In the genomic region with DNA sequence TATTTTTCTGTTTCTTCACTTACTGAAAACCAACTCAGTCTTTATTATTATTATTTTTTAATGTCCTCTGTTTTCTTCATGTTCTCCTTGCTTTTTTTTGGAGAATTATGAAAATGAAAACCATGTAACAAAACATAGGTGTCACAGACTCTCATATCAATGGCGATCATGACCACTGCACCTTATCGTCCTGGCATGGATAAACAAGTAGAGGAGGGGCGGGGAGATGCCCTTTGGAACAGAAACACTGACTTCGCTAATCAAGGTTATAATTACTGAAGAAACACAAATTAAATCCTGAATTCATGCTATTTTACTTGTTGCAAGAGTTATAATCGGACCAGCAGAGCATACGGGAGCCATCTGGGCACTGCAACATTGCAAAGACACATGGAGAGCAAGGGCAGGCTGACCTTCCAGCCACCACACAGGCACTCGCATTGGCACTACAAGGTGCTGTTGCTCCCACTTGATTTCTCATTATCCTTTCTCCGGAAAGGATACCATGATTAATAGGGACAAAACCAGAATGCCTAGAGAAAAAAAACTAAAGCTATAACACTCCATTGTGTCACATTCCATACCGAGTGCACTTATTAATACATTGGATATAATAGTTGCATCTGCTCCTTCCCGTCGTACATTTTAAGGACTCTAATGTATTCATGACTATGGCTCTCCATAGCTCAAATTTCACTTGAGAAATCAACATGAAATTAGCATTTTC, we compare ENCODE assay signal across 13 mouse cellular contexts.
DNase-seq lines count a peak whose midpoint lies in the region; ATAC-seq lines count a peak whose summit lies in the region.
"Had no signal": no experiment of that assay in that cellular context is flagged by ENCODE, and none has a peak within 500 bp of the region (broad histone marks: within the 10 kb centered on the region; RNA-seq: fewer than 3 reads in every experiment).

No protein-coding gene starts in this region.

- no peak overlapping the region for H3K27ac ChIP-seq in forebrain, embryonic 11.5 days (ENCODE audit: low read depth, low read length)
- no peak overlapping the region for H3K27ac ChIP-seq in forebrain, embryonic 10.5 days
- no peak overlapping the region for H3K27ac ChIP-seq in forebrain, embryonic 12.5 days
- no peak overlapping the region for H3K27ac ChIP-seq in midbrain, embryonic 12.5 days (replicated peaks)
- H3K27ac ChIP-seq in kidney, embryonic 16.5 days (ENCODE audit: low read length), result no peak overlapping the region
- H3K27ac ChIP-seq: embryonic facial prominence, embryonic 12.5 days; limb, embryonic 15.5 days; lung, embryonic 15.5 days had no signal

- no peak overlapping the region for H3K9ac ChIP-seq in forebrain, embryonic 11.5 days (ENCODE audit: low read length)
- no peak overlapping the region for H3K9ac ChIP-seq in forebrain, embryonic 12.5 days
- H3K9ac ChIP-seq in midbrain, embryonic 12.5 days (replicated peaks), result no peak overlapping the region
- no peak overlapping the region for H3K9ac ChIP-seq in kidney, embryonic 16.5 days (replicated peaks; ENCODE audit: low read length)
- H3K9ac ChIP-seq: embryonic facial prominence, embryonic 12.5 days; limb, embryonic 15.5 days; lung, embryonic 15.5 days had no signal

- no peaks in the 10 kb centered on the region; the same call in 1 of the 2 replicates for H3K4me1 ChIP-seq in forebrain, embryonic 11.5 days (replicated peaks; ENCODE audit: control insufficient read depth, insufficient read depth, low read length)
- no peaks in the 10 kb centered on the region for H3K4me1 ChIP-seq in forebrain, embryonic 10.5 days
- H3K4me1 ChIP-seq in forebrain, embryonic 12.5 days, result peaks cover 9% of the 10 kb centered on the region
- 0 out of 2 replicates have a peak, but pooled peaks cover 4% of the 10 kb centered on the region for H3K4me1 ChIP-seq in midbrain, embryonic 12.5 days
- no peaks in the 10 kb centered on the region for H3K4me1 ChIP-seq in kidney, embryonic 16.5 days (ENCODE audit: insufficient read depth, low read length)
- H3K4me1 ChIP-seq: embryonic facial prominence, embryonic 12.5 days; limb, embryonic 15.5 days; lung, embryonic 15.5 days had no signal

- no peaks in the 10 kb centered on the region for H3K9me3 ChIP-seq in forebrain, embryonic 11.5 days (ENCODE audit: control insufficient read depth, low read length)
- H3K9me3 ChIP-seq in forebrain, embryonic 10.5 days, result no peaks in the 10 kb centered on the region
- no peaks in the 10 kb centered on the region for H3K9me3 ChIP-seq in forebrain, embryonic 12.5 days
- H3K9me3 ChIP-seq in midbrain, embryonic 12.5 days, result no peaks in the 10 kb centered on the region
- no peaks in the 10 kb centered on the region for H3K9me3 ChIP-seq in kidney, embryonic 16.5 days (ENCODE audit: low read length)
- H3K9me3 ChIP-seq: embryonic facial prominence, embryonic 12.5 days; limb, embryonic 15.5 days; lung, embryonic 15.5 days had no signal

- no peak overlapping the region for H3K4me2 ChIP-seq in forebrain, embryonic 11.5 days (ENCODE audit: low read depth, low read length, severe bottlenecking)
- peak overlapping the region; percentile 30 for H3K4me2 ChIP-seq in forebrain, embryonic 12.5 days
- peak overlapping the region; percentile 7; the same call in 1 of the 2 replicates for H3K4me2 ChIP-seq in midbrain, embryonic 12.5 days (replicated peaks)
- H3K4me2 ChIP-seq in kidney, embryonic 16.5 days (replicated peaks; ENCODE audit: low read depth, low read length), result no peak overlapping the region
- H3K4me2 ChIP-seq: embryonic facial prominence, embryonic 12.5 days; limb, embryonic 15.5 days; lung, embryonic 15.5 days had no signal

- 81% methylated on average over 11 of the region's 11 CpGs for WGBS in forebrain, embryonic 11.5 days
- WGBS in forebrain, embryonic 10.5 days, result 91% methylated on average over 11 of the region's 11 CpGs
- WGBS in forebrain, embryonic 12.5 days, result 63% methylated on average over 11 of the region's 11 CpGs
- WGBS in midbrain, embryonic 12.5 days, result 75% methylated on average over 11 of the region's 11 CpGs
- WGBS in kidney, embryonic 16.5 days, result 86% methylated on average over 11 of the region's 11 CpGs

- H3K36me3 ChIP-seq in forebrain, embryonic 11.5 days (ENCODE audit: control insufficient read depth, insufficient read depth, low read length), result no peaks in the 10 kb centered on the region
- no peaks in the 10 kb centered on the region for H3K36me3 ChIP-seq in forebrain, embryonic 10.5 days (replicated peaks)
- H3K36me3 ChIP-seq in forebrain, embryonic 12.5 days (replicated peaks), result no peaks in the 10 kb centered on the region
- no peaks in the 10 kb centered on the region for H3K36me3 ChIP-seq in midbrain, embryonic 12.5 days
- H3K36me3 ChIP-seq in kidney, embryonic 16.5 days (ENCODE audit: insufficient read depth, low read length), result no peaks in the 10 kb centered on the region
- H3K36me3 ChIP-seq: embryonic facial prominence, embryonic 12.5 days; lung, embryonic 15.5 days had no signal

- no peak for DNase-seq in forebrain, embryonic 11.5 days (ENCODE audit: low spot score)
- DNase-seq in forebrain, embryonic 10.5 days (ENCODE audit: extremely low spot score, low spot score), result no peak
- peak; percentile 59 for DNase-seq in cerebellum, adult 11 months
- DNase-seq in kidney, adult 8-10 months, result no peak
- no peak for DNase-seq in frontal cortex, postnatal 14 days (ENCODE audit: low spot score in 2 of 2)
- DNase-seq: heart, adult 11 months had no signal

- no peak overlapping the region for H3K4me3 ChIP-seq in forebrain, embryonic 11.5 days (ENCODE audit: low read depth, low read length)
- H3K4me3 ChIP-seq in forebrain, embryonic 10.5 days, result no peak overlapping the region
- H3K4me3 ChIP-seq in forebrain, embryonic 12.5 days (replicated peaks), result no peak overlapping the region
- no peak overlapping the region for H3K4me3 ChIP-seq in midbrain, embryonic 12.5 days
- no peak overlapping the region for H3K4me3 ChIP-seq in kidney, embryonic 16.5 days (ENCODE audit: low read length)
- H3K4me3 ChIP-seq: embryonic facial prominence, embryonic 12.5 days; limb, embryonic 15.5 days; lung, embryonic 15.5 days had no signal

- peak; percentile 10 for ATAC-seq in forebrain, embryonic 11.5 days (replicated peaks; ENCODE audit: low FRiP score)
- ATAC-seq in forebrain, embryonic 12.5 days (ENCODE audit: low FRiP score), result peak; percentile 36; the same call in 1 of the 2 replicates
- peak; percentile 64; the same call in 1 of the 2 replicates for ATAC-seq in midbrain, embryonic 12.5 days (ENCODE audit: low FRiP score, low read depth)
- no peak for ATAC-seq in kidney, embryonic 16.5 days (ENCODE audit: low FRiP score, low TSS enrichment)
- ATAC-seq: intestine, postnatal 0 days had no signal

- H3K27me3 ChIP-seq in forebrain, embryonic 11.5 days (ENCODE audit: control insufficient read depth, insufficient read depth, low read length), result no peaks in the 10 kb centered on the region
- peaks cover 4% of the 10 kb centered on the region for H3K27me3 ChIP-seq in forebrain, embryonic 10.5 days (ENCODE audit: poor library complexity, severe bottlenecking)
- H3K27me3 ChIP-seq in forebrain, embryonic 12.5 days, result no peaks in the 10 kb centered on the region
- H3K27me3 ChIP-seq in midbrain, embryonic 12.5 days, result no peaks in the 10 kb centered on the region
- no peaks in the 10 kb centered on the region for H3K27me3 ChIP-seq in kidney, embryonic 16.5 days (ENCODE audit: insufficient read depth, low read length)
- H3K27me3 ChIP-seq: embryonic facial prominence, embryonic 12.5 days; limb, embryonic 15.5 days; lung, embryonic 15.5 days had no signal

Comparison
In these comparisons a context has a peak if more than half of its experiments do, and no peak if none do; other contexts are left out.
1. H3K4me2 ChIP-seq: peak in forebrain, embryonic 12.5 days (single experiment) and midbrain, embryonic 12.5 days (single experiment); none in forebrain, embryonic 11.5 days (single experiment) and kidney, embryonic 16.5 days (single experiment).